Mouse (Mus musculus) G1E (cell line): ENCODE data around the gene Tmem50b. TPM values are rescaled to one million over a fixed set of nuclear protein-coding genes. Genes with fewer than 3 reads are reported as not detected.
A peak's percentile ranks its signal among the peaks of the same experiment; 100 is the strongest.

Experiments
- ATAC-seq: 2 replicates; pipeline ENCODE4 v1.8.0; 2016; ENCODE audit warnings: mild to moderate bottlenecking; ENCODE audit not compliant: insufficient number of reproducible peaks, poor library complexity, low FRiP score, severe bottlenecking; ENCODE audit errors: extremely low read depth
- DNase-seq: peaks from one replicate; pipeline ENCODE4 v3.0.0; 2012; ENCODE audit warnings: low spot score
- H3K27me3 ChIP-seq: 2 replicates; pipeline ENCODE4 v1.6.1; 2012; ENCODE audit warnings: mild to moderate bottlenecking, low read length, inconsistent platforms; ENCODE audit not compliant: insufficient read depth
- H3K36me3 ChIP-seq: replicated peaks from 2 replicates; pipeline ENCODE3; 2012; ENCODE audit warnings: mild to moderate bottlenecking, inconsistent platforms
- H3K4me1 ChIP-seq: 2 replicates; pipeline ENCODE4 v1.6.1; 2012; ENCODE audit warnings: low read depth, low read length, inconsistent platforms, mixed read lengths; ENCODE audit not compliant: insufficient read depth
- H3K4me3 ChIP-seq: 2 replicates; pipeline ENCODE4 v1.5.1; 2012; ENCODE audit warnings: low read depth, mild to moderate bottlenecking, inconsistent platforms, low read length, moderate library complexity, mixed read lengths
- H3K9me3 ChIP-seq: replicated peaks from 2 replicates; pipeline ENCODE4 v1.6.1; 2012; ENCODE audit warnings: inconsistent platforms
- CTCF ChIP-seq: IDR thresholded peaks from 2 replicates; pipeline ENCODE4 v1.5.1; 2012; ENCODE audit warnings: low read depth, low read length, inconsistent platforms, mixed read lengths
- GATA1 ChIP-seq: IDR thresholded peaks from 2 replicates; pipeline ENCODE4 v1.6.1; 2012; ENCODE audit warnings: borderline replicate concordance, low read length, inconsistent platforms, mixed read lengths
- GATA2 ChIP-seq: IDR thresholded peaks from 2 replicates; pipeline ENCODE4 v1.6.1; 2012; ENCODE audit warnings: low read depth, low read length, inconsistent platforms, borderline replicate concordance
- POLR2AphosphoS5 ChIP-seq: IDR thresholded peaks from 2 replicates; pipeline ENCODE4 v1.6.1; 2012; ENCODE audit warnings: low read depth, low read length, inconsistent platforms; ENCODE audit not compliant: insufficient replicate concordance
- TAL1 ChIP-seq: conservative IDR thresholded peaks from 2 replicates; pipeline ENCODE4 v1.6.1; 2012; ENCODE audit warnings: low read depth, low read length, inconsistent platforms, mixed read lengths
- polyA plus RNA-seq: library from polyadenylated mRNA; stranded (reverse); fragments of >175 nt; gene quantifications from 2 replicates; pipeline ENCODE4 v1.2.3, GENCODE M21; 2012
- total RNA-seq, 2 experiments: library from RNA; stranded (forward) in 1 of 2; stranded (reverse) in 1 of 2; fragments of 200-1000 nt in 1 of 2; fragments of >200 nt in 1 of 2; fragmentation: Nextera tagmentation in 1 of 2; gene quantifications; 2 replicates each; pipeline ENCODE4 v1.2.3; 2014 to 2017

The Tmem50b gene
- total and polyA plus RNA-seq, 3 experiments, result 1.8 to 25.1 (median 19.7) TPM

- peaks cover 51% of the 10 kb centered on the region for H3K36me3 ChIP-seq
- no peak overlapping the region for H3K4me3 ChIP-seq
- ATAC-seq (no peak), DNase-seq (no peak)
- H3K27me3 ChIP-seq, result no peaks in the 10 kb centered on the region; the same call in 1 of the 2 replicates
- TF ChIP-seq TAL1 (no peak), GATA2 (no peak), POLR2AphosphoS5 (no peak), CTCF (no peak), GATA1 (no peak)
- H3K9me3 ChIP-seq, result no peaks in the 10 kb centered on the region
- H3K4me1 ChIP-seq, result peaks cover 63% of the 10 kb centered on the region
These were observed 5.4 kb downstream of the Tmem50b start for GRCm38 (mm10) chr16:91592162-91592561.

- ATAC-seq, result no peak
- no peak overlapping the region for H3K4me3 ChIP-seq
- peaks cover 67% of the 10 kb centered on the region for H3K36me3 ChIP-seq
- no peaks in the 10 kb centered on the region for H3K9me3 ChIP-seq
- no peak for DNase-seq
- H3K27me3 ChIP-seq, result no peaks in the 10 kb centered on the region; the same call in 1 of the 2 replicates
- peaks cover 37% of the 10 kb centered on the region for H3K4me1 ChIP-seq
- no peak for TF ChIP-seq CTCF
- no peak for TF ChIP-seq TAL1
- TF ChIP-seq GATA1, result no peak
- TF ChIP-seq GATA2, result no peak
- no peak for TF ChIP-seq POLR2AphosphoS5
These were observed 8.9 kb downstream of the Tmem50b start for GRCm38 (mm10) chr16:91588703-91589102.

GRCm38 (mm10) chr16:91587730-91588453 is 9.7 kb downstream of the Tmem50b start:
- Histone ChIP-seq H3K4me3 (no peak overlapping the region), H3K9me3 (no peaks in the 10 kb centered on the region), H3K36me3 (peaks cover 67% of the 10 kb centered on the region), H3K27me3 (no peaks in the 10 kb centered on the region; the same call in 1 of the 2 replicates), H3K4me1 (peaks cover 29% of the 10 kb centered on the region)
- no peak for DNase-seq
- TF ChIP-seq GATA2, result no peak
- TF ChIP-seq POLR2AphosphoS5, result no peak
- TF ChIP-seq CTCF, result no peak
- no peak for TF ChIP-seq GATA1
- no peak for TF ChIP-seq TAL1
- ATAC-seq, result no peak

- no peak for ATAC-seq
These were observed 11.4 kb downstream of the Tmem50b start for GRCm38 (mm10) chr16:91586244-91586643.

GRCm38 (mm10) chr16:91585617-91586016 is 12.0 kb downstream of the Tmem50b start:
- no peak overlapping the region for H3K4me3 ChIP-seq
- H3K4me1 ChIP-seq, result peaks cover 19% of the 10 kb centered on the region
- ATAC-seq (no peak), DNase-seq (no peak)
- no peaks in the 10 kb centered on the region for H3K9me3 ChIP-seq
- peaks cover 60% of the 10 kb centered on the region for H3K36me3 ChIP-seq
- no peaks in the 10 kb centered on the region; the same call in 1 of the 2 replicates for H3K27me3 ChIP-seq
- TF ChIP-seq CTCF, result no peak
- TF ChIP-seq TAL1, result no peak
- TF ChIP-seq GATA2, result no peak
- no peak for TF ChIP-seq POLR2AphosphoS5
- no peak for TF ChIP-seq GATA1

More at GRCm38 (mm10) chr16:91586244-91586643, 11.4 kb downstream of the Tmem50b start:
- H3K9me3 ChIP-seq, result no peaks in the 10 kb centered on the region
- no peaks in the 10 kb centered on the region; the same call in 1 of the 2 replicates for H3K27me3 ChIP-seq
- no peak for DNase-seq
- TF ChIP-seq POLR2AphosphoS5 (no peak), GATA2 (no peak), CTCF (no peak), GATA1 (no peak), TAL1 (no peak)
- H3K4me3 ChIP-seq, result no peak overlapping the region
- H3K36me3 ChIP-seq, result peaks cover 61% of the 10 kb centered on the region
- H3K4me1 ChIP-seq, result peaks cover 17% of the 10 kb centered on the region

GRCm38 (mm10) chr16:91582307-91582706 is 15.3 kb downstream of the Tmem50b start:
- peaks cover 9% of the 10 kb centered on the region; the same call in 1 of the 2 replicates for H3K4me1 ChIP-seq
- H3K27me3 ChIP-seq, result no peaks in the 10 kb centered on the region
- no peak for TF ChIP-seq TAL1
- TF ChIP-seq CTCF, result 0 out of 2 replicates have a peak, but pooled peaks have one; percentile 18
- H3K9me3 ChIP-seq, result no peaks in the 10 kb centered on the region
- ATAC-seq, result no peak
- peaks cover 68% of the 10 kb centered on the region for H3K36me3 ChIP-seq
- DNase-seq, result no peak
- H3K4me3 ChIP-seq, result no peak overlapping the region
